Mouse (Mus musculus): ENCODE measurements around the gene Itgb4.

Gene Itgb4

DNA sequence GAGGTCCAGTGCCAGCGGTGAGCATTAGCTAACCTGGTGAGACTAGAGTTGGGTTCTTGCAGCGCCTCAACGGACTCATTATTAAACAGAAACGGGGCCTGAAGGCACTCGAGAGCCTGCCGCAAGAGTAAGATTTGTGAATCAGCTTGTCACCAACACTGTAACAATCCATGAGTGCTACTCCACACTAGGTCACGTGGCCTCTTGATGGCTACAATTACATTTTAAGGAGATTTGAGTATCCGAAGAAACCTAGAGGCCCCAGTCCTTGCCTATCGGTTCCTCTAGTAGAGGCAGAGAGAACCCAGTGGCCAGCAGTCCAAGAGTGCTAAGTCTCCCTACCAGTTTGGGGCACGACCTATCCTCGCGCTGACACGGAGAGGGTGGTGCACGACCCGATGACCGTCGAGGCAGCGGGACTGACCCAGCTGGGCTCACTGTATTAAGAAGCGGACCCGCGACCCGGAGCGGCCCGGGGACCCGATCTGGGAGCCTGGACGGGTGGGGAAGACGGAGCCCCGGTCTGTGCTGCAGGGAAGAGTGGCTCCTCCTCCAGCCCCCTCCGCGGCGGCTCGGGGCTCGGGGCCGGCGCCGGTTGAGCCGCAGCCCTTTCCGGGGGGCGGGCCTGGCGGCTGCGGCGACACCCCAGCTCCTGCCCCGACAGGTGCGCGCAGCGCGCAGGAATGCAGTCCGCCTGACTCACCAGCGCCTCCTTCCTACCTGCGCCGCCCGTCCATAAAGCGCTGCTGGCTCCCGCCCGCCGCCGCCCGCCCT lies at the start of gene Itgb4:
Gene Itgb4 (plus strand): TSS at position 401 of the 774 bp plus-strand sequence.
- no peak for DNase-seq (ENCODE audit: low read depth, low spot score)

- no peak for DNase-seq (ENCODE audit: low read depth, low spot score)
Observed at GRCm38 (mm10) chr11:115929031-115929430, 45.5 kb upstream of the Itgb4 start.

GRCm38 (mm10) chr11:115929818-115930217 lies 44.7 kb upstream of the Itgb4 start:
- no peak for DNase-seq (ENCODE audit: low read depth, low spot score)

- DNase-seq (ENCODE audit: low read depth, low spot score), result no peak
Observed at GRCm38 (mm10) chr11:115931235-115931634, 43.3 kb upstream of the Itgb4 start.

GRCm38 (mm10) chr11:115933108-115933746 lies 41.3 kb upstream of the Itgb4 start, which contains the start of the genes Sap30bp and Recql5:
Gene Sap30bp (plus strand): TSS chr11:115933282.
Gene Recql5 (minus strand): TSS chr11:115933477.
- DNase-seq (ENCODE audit: low read depth, low spot score), result peak; percentile 100

DNA sequence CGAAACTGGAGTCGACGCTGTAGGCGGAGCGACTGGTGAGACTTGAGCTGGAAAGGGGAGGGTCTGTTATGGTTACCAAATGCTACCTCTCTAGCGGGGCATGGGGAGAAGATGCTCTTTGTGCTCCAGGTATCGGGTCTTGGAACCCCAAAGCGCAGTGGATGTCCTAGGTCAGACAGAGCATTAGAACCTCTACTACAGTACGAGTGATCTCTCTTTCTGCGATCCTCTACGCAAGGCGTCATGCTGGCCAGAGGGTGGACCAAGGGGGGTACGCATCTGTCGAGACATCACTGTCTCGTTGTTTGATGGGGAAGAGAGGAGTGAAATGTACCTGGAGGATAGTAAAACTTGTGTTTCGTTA lies 40.8 kb upstream of the Itgb4 start:
- DNase-seq (ENCODE audit: low read depth, low spot score), result no peak

DNA sequence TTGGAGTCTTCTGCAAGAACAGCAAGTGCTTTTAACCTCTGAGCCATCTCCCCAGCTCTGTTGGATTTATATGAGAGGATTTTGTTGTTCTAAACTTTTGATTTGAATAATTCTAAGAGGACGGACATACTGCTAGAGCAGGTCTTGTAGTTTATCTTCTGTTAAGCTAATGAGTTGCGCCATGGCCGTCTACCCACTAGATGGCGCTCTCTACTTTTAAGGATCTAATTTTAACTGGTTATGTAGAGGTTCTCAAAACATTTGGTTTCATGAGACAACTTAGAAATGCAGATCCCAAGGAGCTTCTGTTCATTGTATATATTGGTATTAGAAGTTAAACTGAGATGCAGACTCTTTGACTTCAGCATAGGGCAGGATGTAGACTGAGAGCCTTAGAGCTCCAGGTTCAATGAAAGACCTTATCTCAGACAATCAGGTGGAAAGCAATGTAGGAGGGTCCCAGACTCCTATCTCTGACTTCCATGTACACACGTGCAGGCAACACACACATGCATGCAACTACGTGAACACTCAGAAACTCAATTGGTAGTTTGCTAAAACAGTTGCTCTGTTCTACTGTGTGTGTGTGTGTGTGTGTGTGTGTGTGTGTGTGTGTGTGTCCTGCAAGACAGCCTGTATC lies 34.7 kb upstream of the Itgb4 start:
- DNase-seq (ENCODE audit: low read depth, low spot score), result peak; percentile 71

GRCm38 (mm10) chr11:115941980-115942379 lies 32.5 kb upstream of the Itgb4 start:
- no peak for DNase-seq (ENCODE audit: low read depth, low spot score)

DNA sequence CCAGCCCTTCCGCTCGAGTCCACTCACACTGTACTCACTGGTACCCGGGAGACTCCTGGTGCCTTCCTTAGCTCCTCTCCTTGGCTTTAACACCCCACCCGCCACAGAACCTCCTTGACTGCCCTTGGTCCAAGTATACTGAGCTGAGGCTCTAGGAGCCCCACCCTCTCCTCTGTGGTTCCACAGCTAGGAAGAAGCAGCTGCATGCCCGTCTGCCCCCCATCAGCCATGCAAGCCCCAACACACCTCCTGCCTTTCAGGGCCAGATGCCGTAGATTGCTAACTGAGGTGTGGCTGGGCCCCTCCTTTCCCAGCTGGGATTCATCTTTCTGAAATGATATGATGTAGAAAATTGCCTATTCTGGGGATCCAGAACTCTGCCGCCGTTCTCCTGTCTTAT lies 29.3 kb upstream of the Itgb4 start:
- no peak for DNase-seq (ENCODE audit: low read depth, low spot score)

DNA sequence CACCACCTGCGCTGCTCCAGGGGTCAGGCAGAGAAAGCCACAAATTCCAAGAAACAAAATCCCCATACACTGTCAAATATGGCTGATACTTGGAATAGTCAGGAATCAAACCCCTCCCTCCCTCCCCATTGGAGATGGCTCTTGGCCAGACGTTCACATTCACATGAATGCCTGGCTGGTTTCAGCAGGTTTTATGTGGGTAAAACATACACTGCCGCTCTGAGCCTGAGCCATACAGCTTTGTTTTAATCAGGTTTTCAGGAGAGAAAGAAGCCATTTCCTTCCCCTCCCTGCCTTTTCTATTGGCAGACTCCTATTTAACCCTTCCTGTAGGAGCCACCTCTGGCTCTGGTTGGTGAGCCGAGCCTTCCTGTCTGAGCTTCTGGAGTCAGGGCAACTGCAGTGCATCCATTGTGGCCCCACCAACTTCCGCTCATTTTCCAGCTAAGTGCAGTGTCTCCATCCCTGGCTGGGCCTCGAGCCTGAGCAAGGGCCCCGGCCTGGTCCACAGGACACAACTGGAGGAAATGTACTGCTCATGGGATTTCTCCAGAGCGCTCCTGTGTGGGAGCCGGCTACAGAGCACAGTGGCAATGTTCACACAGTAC lies 28.2 kb upstream of the Itgb4 start:
- no peak for DNase-seq (ENCODE audit: low read depth, low spot score)

GRCm38 (mm10) chr11:115948316-115948715 lies 26.2 kb upstream of the Itgb4 start:
- no peak for DNase-seq (ENCODE audit: low read depth, low spot score)

DNA sequence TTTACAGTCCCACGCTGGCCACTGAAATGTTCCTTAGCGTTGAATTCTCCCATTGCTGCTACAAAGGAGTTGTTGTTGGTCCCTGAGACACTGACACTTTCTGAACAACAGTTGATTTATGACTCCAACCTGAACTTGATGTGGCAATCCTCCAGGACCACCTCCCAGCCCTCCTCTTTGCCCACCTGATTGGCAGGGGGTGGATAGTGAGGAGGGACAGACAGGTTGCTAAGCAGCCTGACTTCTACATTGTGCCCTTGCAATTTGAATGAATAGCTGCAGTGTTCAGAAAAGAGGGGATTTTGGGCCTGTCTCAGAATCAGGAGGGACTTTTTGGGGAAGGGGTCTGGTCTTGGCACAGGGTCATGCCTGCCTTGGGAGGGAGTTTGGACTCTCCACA lies 23.8 kb upstream of the Itgb4 start:
- DNase-seq (ENCODE audit: low read depth, low spot score), result no peak

DNA sequence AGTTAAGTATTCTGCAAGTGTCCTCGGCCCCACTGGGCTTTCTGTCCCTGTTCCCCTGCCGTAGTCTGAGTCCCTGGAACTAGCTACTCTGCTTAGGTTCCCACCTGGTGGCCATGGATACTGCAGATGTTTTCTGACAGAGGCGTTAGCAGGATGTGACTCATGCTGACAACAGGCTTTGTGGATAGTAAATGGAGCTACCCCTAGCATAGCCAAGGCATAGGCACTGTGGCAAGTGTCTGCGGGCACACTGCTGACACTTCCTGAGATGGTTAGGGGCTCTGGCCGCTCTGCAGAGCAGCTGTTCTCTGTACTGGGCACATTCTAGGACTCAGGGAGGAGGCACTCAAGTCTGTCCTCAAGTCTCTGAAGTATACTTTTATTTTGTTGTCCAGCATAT lies 19.8 kb upstream of the Itgb4 start:
- DNase-seq (ENCODE audit: low read depth, low spot score), result no peak

GRCm38 (mm10) chr11:115955195-115955858 lies 19.2 kb upstream of the Itgb4 start:
- DNase-seq (ENCODE audit: low read depth, low spot score), result no peak

DNA sequence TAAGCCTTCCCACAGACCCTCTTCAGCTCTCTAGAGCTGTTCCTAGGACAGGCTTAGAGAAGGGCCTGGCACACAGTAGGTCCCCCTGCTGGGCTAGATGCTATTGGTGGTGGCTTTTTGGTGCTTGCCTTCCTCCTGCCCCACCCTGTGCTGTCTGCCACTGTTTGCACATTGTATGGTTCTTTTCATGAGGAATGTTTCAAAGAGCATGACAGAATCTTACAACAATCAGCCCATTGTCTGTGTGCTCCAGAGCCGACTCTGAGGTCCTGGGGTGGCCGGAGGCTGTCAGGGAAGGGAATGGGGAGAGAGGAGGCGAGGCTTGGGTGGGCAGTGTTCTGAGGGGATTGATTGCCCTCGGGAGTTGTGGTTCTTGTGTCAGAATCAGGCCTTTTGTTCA lies 18.1 kb upstream of the Itgb4 start:
- peak; percentile 80 for DNase-seq (ENCODE audit: low read depth, low spot score)

- DNase-seq (ENCODE audit: low read depth, low spot score), result no peak
Observed at GRCm38 (mm10) chr11:115957971-115958370, 16.5 kb upstream of the Itgb4 start.

- no peak for DNase-seq (ENCODE audit: low read depth, low spot score)
Observed at GRCm38 (mm10) chr11:115959018-115959417, 15.5 kb upstream of the Itgb4 start.

- DNase-seq (ENCODE audit: low read depth, low spot score), result no peak
Observed at GRCm38 (mm10) chr11:115962651-115963412, 11.7 kb upstream of the Itgb4 start.

DNA sequence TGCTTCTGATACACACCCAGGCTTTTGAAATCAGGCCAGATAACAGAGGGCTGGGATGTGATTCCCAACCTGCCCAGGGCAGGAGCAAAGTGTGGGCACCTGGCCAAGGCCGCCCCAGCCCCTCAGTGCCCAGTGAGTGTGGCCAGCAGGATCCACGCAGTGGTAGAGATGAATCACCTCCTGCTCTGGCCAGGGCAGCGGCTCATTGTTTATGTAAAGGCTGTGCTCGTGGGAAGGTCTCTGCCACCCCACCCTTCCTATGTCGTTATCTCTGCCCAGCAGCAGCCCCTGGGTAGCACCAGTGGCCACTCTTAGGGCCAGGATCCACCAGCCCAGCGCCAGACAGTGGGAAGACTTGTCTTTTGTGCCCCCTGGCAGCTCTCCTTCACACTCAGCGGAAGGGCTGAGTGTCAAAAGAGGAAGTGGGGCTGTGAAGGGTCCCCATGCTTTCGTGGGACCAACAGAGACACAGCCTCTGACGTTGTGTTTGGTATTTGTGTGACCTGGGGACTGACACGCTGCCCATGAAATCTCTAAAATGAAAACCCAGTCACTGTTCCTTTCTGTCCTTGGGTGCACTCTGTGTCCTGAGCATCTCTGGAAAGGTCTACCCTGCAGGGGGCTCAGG lies 9.4 kb upstream of the Itgb4 start:
- DNase-seq (ENCODE audit: low read depth, low spot score), result no peak

DNA sequence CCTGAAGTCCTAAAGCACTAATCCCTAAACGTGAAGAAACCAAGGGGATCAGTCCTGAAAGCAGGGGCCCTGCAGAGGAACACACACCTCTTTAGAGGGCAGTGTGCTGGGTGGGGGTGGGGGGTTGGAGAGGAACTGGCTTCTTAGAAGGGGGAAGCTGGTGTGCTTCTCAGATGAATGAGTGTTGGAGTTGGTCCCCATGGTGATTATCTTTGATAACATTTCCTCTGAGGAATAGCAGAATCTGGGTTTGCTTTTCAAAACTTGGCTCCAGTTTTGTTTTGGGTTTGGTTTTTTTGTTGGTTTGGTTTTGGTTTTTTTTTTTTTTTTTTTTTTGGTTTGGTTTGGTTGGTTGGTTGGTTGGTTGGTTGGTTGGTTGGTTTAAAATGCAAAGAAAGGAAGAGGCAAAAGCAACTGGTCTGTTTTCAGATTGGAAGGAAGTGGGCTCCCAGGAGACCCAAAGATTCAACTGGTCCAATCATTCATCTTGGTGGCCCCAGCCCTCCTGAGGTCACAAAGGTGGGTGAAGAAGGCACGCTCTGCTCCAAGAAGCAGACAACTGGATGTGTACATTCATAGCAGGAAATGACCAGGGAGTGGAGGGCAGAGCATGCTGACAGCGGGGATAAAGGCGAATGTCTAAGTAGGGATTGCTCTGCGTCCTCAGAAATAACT lies 5.6 kb upstream of the Itgb4 start:
- DNase-seq (ENCODE audit: low read depth, low spot score), result no peak
